Mouse (Mus musculus): ENCODE results near the gene Rer1.

GRCm38 (mm10) chr4:155092718-155093430 is 6.7 kb upstream of the Rer1 start:
- TF ChIP-seq CTCF (IDR thresholded peaks at IDR 0.05; ENCODE audit: low read depth, low read length) (no peak), POLR2A (IDR thresholded peaks at IDR 0.05; ENCODE audit: insufficient read depth, low read length) (no peak), EP300 (IDR thresholded peaks at IDR 0.05; ENCODE audit: insufficient read depth, low read depth, low read length) (no peak)
